Mouse (Mus musculus): ENCODE results near the gene Apobr.

DNA sequence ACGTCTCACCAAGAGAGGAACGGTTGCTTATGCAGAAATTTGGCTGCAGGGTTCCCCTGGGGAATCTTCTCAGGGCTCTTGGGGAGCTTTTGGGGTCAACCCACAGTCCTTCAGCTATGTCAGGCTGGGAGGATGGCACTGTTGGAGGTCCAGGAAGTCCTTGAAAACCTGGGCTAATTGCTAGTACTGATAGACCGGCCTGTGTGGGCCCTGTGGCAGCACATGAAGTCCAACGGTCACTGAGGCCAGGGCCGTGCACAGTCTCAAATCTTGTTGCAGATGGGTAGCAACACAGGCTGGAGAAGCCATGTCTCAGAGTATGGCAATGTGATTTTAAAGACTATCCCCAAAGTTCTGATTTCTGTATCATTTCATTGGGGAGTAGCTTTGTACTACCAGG, 23.1 kb downstream of the Apobr start:
- TF ChIP-seq CTCF (IDR thresholded peaks at IDR 0.05; ENCODE audit: control insufficient read depth, insufficient read depth, insufficient replicate concordance, low read depth, low read length) (no peak), POLR2A (IDR thresholded peaks at IDR 0.05; ENCODE audit: control insufficient read depth, low read depth, low read length) (no peak)
